12 mouse cellular contexts compared by ENCODE assay signal in the genomic region with DNA sequence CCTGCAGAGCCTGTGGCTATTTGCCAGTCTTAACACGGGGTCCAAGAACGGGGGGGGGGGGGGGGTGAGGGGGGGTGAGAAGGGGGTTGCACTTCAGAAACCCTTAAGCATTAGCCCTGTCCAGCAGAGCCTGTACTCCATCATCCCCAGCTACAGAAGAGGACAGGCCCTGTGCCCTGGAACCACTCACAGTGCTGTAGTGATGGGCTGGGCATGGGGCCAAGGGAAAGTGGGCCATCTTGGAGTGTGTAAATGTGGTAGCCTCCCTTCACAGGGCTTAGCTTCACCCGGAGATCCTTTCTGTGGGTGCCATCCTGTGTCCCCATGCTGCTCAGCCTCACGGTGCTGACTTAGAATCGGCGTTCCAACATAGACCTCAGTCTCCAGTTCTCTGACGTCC. TPM values are rescaled to one million over a fixed set of nuclear protein-coding genes. Genes with fewer than 3 reads are reported as not detected.
DNase-seq lines count a peak whose midpoint lies in the region; ATAC-seq lines count a peak whose summit lies in the region.
"Had no signal": no experiment of that assay in that cellular context is flagged by ENCODE, and none has a peak within 500 bp of the region (broad histone marks: within the 10 kb centered on the region; RNA-seq: fewer than 3 reads in every experiment).

No protein-coding gene starts in this region.

- H3K27me3 ChIP-seq in stomach, embryonic 16.5 days (ENCODE audit: control insufficient read depth, insufficient read depth, low read length) = no peaks in the 10 kb centered on the region
- H3K27me3 ChIP-seq: embryonic facial prominence, embryonic 13.5 days; hindbrain, embryonic 15.5 days had no signal

- DNase-seq in gastrocnemius, postnatal 10 days = peak; percentile 57
- DNase-seq in gastrocnemius, postnatal 25 days = no peak
- DNase-seq in right cerebral cortex, postnatal 14 days = peak; percentile 58
- no peak for DNase-seq in right cerebral cortex, postnatal 36 days (ENCODE audit: low spot score in 2 of 2)
- DNase-seq in heart, postnatal 4 days = peak; percentile 71
- no peak for DNase-seq in adrenal gland, postnatal 10 days
- DNase-seq in adrenal gland, postnatal 14 days = no peak
- DNase-seq: adrenal gland, postnatal 25 days had no signal

- H3K4me1 ChIP-seq in stomach, embryonic 16.5 days (ENCODE audit: control insufficient read depth, insufficient read depth, low read length) = peaks cover 22% of the 10 kb centered on the region

- peak; percentile 65; the same call in 1 of the 2 replicates for ATAC-seq in stomach, embryonic 16.5 days (ENCODE audit: insufficient read depth, low FRiP score)

- no peak overlapping the region for H3K4me3 ChIP-seq in stomach, embryonic 16.5 days (replicated peaks; ENCODE audit: low read length)
- H3K4me3 ChIP-seq: embryonic facial prominence, embryonic 13.5 days; hindbrain, embryonic 15.5 days; myocyte had no signal

- H3K9ac ChIP-seq in stomach, embryonic 16.5 days (ENCODE audit: low read length) = no peak overlapping the region
- H3K9ac ChIP-seq: embryonic facial prominence, embryonic 13.5 days; hindbrain, embryonic 15.5 days had no signal

- WGBS in stomach, embryonic 16.5 days = 61% methylated on average over 7 of the region's 7 CpGs

- no peaks in the 10 kb centered on the region for H3K36me3 ChIP-seq in stomach, embryonic 16.5 days (ENCODE audit: control insufficient read depth, insufficient read depth, low read length)
- H3K36me3 ChIP-seq: hindbrain, embryonic 15.5 days had no signal

- H3K9me3 ChIP-seq in stomach, embryonic 16.5 days (replicated peaks; ENCODE audit: control insufficient read depth, low read length) = no peaks in the 10 kb centered on the region
- H3K9me3 ChIP-seq: embryonic facial prominence, embryonic 13.5 days; hindbrain, embryonic 15.5 days had no signal

- H3K4me2 ChIP-seq in stomach, embryonic 16.5 days (ENCODE audit: low read depth, low read length) = no peak overlapping the region
- H3K4me2 ChIP-seq: embryonic facial prominence, embryonic 13.5 days; hindbrain, embryonic 15.5 days had no signal

- no peak overlapping the region for H3K27ac ChIP-seq in stomach, embryonic 16.5 days (ENCODE audit: low read length)
- H3K27ac ChIP-seq: embryonic facial prominence, embryonic 13.5 days; hindbrain, embryonic 15.5 days had no signal

RNA-seq across cellular contexts. Expression of a gene that starts 24.9 kb away (rescaled TPM):
- 10 to 100 TPM; 11.1 to 14.5 TPM for total RNA-seq in gastrocnemius, postnatal 10 days (2021)
- total RNA-seq in gastrocnemius, postnatal 25 days (2021) = 10 to 100 TPM; 16.4 to 18.9 TPM
- total RNA-seq in heart, postnatal 4 days (2021) = 10 to 100 TPM; 20.8 to 23.6 TPM
- 15.1 and 15.9 TPM in 2 replicates for polyA plus RNA-seq in stomach, embryonic 16.5 days (2015; fragmentation: Nextera tagmentation; extraction: Ambion mirVana)
- 10 to 100 TPM; 30.5 to 41.1 TPM for total RNA-seq in adrenal gland, postnatal 10 days (2021)
- 43.9 and 53.2 TPM in 2 replicates for total RNA-seq in adrenal gland, postnatal 14 days (2021)

RNA-seq across cellular contexts. Expression of a gene that starts 32.9 kb away (rescaled TPM):
- total RNA-seq in gastrocnemius, postnatal 10 days (2021) = 1 to 10 TPM; 2.0 to 3.9 TPM
- 1 to 10 TPM; 1.5 to 1.6 TPM for total RNA-seq in gastrocnemius, postnatal 25 days (2021)
- total RNA-seq in heart, postnatal 4 days (2021) = 1 to 10 TPM; 4.1 to 4.6 TPM
- 7.0 and 7.6 TPM in 2 replicates for polyA plus RNA-seq in stomach, embryonic 16.5 days (2015; fragmentation: Nextera tagmentation; extraction: Ambion mirVana)
- 1 to 10 TPM; 5.6 to 7.9 TPM for total RNA-seq in adrenal gland, postnatal 10 days (2021)
- 6.5 and 7.0 TPM in 2 replicates for total RNA-seq in adrenal gland, postnatal 14 days (2021)

Comparison
In these comparisons a context has a peak if more than half of its experiments do, and no peak if none do; other contexts are left out.
1. DNase-seq: peak in gastrocnemius, postnatal 10 days (single experiment), right cerebral cortex, postnatal 14 days (single experiment) and heart, postnatal 4 days (single experiment); none in gastrocnemius, postnatal 25 days (single experiment), right cerebral cortex, postnatal 36 days (0 of 2), adrenal gland, postnatal 10 days (single experiment) and adrenal gland, postnatal 14 days (single experiment).